Mouse (Mus musculus) CH12F3 (cell line): Measurements from ENCODE around the gene Ddhd1.

Experiments used
- in situ Hi-C: fragments of 300-500 bp; cut with MboI; formaldehyde crosslinking; loops from 2 replicates; pipeline ENCODE4 v1.14.3; 2020; ENCODE audit warnings: low sequenced_read_pairs

Gene Ddhd1

DNA sequence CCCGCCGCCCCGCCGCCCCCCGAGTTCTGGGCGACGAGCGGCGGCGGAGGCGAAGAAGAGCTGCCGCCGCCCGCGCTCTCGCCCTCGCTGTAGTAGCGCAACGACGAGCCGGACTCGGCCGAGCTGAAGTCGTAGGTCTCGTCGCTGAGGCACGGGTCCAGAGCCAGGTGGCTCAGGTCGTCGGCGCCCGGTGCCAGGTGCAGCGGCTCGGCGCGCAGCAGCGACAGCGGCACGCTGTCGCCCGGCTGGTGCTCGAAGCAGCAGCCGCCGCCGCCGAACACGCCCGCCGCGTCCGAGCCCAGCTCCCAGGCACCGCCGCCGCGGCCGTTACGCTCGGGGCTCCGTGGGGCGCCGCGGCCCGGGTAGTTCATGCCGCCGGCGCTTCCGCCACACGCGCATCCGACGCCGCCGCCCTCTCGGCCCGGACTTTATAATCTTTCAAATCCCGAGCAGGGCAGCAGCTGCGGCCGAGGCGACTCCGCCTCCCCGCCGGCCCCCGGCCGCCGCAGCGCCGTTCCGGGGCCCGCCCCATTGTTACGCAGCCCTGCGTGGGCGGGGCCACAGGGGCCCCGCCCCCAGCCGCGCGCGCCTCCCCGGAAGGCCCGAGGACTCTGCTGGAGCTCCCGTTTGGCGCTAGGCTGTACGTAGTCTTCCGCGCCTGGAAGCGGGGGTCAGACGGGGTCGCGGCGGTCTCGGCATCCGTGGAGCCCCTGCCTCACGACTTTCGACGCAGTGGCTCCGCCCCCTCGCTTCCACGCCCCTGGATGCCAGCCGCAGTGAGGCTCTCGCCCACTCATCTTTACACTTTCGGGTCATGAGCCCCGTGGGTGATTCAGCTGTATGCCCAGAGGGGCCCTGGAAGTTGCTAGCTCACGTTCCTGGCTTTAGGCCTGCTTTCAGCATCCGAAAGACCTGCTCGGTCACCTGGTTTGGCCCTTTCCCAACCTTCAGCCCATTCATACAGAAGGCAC is at the start of gene Ddhd1:
Gene Ddhd1, minus strand, starts transcription at position 503 of the 971 bp plus-strand sequence.
- in situ Hi-C loops, result no loop called here

GRCm38 (mm10) chr14:45707176-45707910 is 49.4 kb upstream of the Ddhd1 start:
- in situ Hi-C loops, result no loop called here

DNA sequence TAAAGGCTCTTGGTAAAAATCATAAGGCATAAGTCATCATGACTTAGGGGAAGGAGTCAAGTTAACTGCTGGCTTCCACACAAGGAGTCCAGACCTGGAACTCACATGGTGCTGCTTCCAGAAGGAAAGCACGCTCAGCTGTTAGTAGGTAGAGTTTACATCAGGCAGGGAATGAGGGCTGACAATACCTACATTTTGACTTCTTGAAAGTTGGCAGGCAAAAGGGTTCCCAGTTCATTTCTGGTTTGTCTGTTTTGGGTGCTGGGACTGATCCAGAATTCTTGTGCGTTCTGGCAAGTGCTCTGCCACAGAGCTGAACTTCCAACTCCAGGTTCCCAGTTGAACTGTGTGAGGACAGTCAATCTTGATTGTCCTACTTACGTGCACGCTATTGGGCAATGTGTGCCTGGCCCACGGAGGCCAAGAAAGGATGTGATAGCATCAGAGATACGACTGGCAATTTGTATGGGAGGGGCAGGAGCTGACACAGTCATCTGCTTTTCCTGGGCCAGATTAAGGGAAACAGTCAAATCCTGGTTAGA is 42.2 kb upstream of the Ddhd1 start:
- in situ Hi-C loops, result no loop called here

DNA sequence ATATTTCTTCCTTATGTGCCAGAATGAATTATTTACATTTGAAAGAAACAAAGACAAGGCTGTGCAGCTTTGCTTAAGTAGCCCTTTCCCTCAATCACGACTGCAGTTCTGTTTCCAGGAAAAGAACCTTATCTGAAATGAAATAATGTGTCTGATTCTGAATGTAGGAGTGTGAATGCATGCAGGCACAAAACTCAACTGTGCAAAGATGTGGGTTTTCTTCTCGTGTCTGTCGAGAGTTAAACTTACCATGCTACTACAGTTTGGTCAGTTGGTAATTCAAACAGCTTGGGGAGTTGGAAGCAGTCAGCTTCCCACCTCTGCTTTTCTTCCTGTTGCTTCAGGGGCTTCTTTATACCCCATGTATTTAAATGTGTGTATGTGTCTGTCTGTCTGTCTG is 40.9 kb upstream of the Ddhd1 start:
- in situ Hi-C loops, result no loop called here

DNA sequence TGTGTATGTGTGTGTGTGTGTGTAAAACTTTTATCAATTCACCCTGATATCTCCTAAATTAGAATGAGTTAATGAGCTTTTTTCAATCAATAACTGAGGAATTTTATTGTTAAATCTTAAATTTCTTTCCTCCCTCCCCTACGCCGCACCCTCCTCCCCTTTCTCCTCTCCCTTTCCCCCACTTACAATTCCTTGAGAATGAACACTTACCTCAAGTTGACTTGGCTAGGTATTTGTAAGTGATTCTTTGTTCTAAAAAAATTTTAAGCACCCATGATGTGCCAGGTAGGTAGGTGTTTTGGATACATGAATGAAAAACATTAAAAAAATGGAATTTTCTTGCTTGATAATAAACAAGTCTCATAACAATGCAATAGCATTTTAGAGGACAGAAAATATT is 38.2 kb upstream of the Ddhd1 start:
- in situ Hi-C loops, result no loop called here

DNA sequence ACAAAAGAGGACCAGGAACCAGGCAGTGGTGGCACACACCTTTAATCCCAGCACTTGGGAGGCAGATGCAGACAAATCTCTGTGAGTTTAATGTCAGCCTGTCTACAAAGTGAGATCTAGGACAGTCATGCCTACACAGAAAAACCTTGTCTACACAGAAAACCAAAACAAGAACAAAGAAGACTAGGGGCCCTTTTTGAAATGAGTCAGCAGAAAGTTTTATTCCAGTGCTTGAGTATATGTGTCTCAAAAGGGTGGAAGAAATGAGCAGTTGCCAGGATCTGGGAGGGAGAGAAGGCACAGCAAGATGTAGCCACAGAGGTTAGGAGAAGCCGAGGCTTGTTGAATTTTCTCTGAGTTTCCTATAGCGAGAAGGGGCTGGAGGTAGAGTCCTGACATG is 35.9 kb upstream of the Ddhd1 start:
- in situ Hi-C loops, result no loop called here

DNA sequence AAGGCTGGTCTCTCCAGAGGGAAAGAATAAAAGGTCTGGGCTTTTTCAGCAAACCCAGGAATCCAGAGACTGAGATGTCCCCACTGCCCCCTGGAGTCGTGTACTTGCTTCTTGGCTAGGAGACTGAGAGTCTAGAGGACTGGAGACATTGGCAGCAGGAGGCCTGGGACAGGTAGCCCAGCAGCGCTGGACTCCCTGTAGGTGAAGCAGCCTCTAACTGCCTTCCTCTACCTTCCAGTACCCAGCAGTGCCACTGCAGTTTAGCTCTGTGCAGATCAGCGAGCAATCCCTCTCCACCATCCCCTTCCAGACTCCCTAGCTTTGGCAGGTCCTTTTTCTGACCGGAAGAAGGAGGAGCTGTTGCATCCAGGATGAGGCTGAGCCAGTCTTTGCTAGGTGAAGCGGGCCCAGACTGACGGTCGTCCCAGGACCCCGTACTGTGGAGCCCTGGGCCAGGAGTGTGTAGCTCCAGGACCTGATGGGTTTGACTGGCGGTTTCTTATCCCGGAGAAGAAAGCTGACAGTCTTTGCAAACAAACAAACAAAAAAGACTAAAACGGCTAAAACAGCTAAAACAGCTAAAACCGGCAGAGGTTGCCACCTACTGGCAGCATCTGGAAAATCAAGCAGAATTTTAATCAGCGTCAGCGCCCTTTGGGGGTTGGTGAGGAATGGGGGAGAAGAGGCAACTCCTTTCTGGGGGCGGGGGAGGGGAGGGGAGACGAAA is 32.7 kb upstream of the Ddhd1 start:
- in situ Hi-C loops, result no loop called here

- in situ Hi-C loops, result no loop called here
Measured at GRCm38 (mm10) chr14:45685313-45685712, 27.4 kb upstream of the Ddhd1 start.

- in situ Hi-C loops, result no loop called here
Measured at GRCm38 (mm10) chr14:45676722-45677121, 18.8 kb upstream of the Ddhd1 start.

- in situ Hi-C loops, result no loop called here
Measured at GRCm38 (mm10) chr14:45668325-45668724, 10.4 kb upstream of the Ddhd1 start.

DNA sequence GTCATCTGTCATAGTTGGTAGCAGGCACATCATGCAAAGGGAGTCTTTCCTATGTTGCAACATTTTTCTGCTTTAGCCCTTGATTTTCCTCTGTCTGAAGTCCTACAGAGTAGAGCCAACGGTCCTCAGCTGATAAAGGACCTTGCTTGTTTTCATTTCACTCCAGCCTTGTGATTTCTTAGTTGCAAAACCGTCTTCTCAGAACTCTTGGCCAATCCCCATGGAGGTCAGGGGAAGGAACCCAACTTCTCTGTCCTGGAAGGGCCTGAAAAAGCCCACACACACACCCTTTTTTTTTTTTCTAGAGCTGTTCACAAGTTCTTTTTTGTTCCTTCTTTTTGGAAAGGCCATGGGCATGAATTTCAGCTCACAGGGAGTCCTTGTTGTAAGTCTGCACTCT is 9.3 kb upstream of the Ddhd1 start:
- in situ Hi-C loops, result no loop called here

DNA sequence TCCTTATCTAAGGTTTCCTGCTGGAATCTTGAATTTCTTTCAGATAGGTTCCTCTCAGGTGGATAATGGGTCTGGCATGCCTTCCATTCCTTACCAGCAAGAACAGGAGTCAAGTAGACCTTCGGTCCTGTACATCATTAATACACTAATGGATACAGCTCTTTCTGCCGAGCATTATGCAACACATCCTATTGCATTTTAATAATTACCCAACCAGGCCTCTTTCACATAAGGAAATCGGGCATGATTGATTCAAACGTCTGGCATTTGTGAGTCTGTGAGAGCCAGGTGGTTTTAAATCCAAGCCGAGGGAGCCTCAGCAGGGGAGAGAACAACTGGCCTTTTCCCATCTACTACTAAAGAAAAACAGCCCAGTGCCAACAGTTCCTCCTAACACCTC is 3.6 kb upstream of the Ddhd1 start:
- in situ Hi-C loops, result no loop called here

- in situ Hi-C loops, result no loop called here
Measured at GRCm38 (mm10) chr14:45660315-45660714, 2.4 kb upstream of the Ddhd1 start.

GRCm38 (mm10) chr14:45656831-45657640 is 907 bp downstream of the Ddhd1 start:
- in situ Hi-C loops, result no loop called here

GRCm38 (mm10) chr14:45654876-45655416 is 3.0 kb downstream of the Ddhd1 start:
- in situ Hi-C loops, result no loop called here

GRCm38 (mm10) chr14:45653756-45654155 is 4.2 kb downstream of the Ddhd1 start:
- in situ Hi-C loops, result no loop called here

DNA sequence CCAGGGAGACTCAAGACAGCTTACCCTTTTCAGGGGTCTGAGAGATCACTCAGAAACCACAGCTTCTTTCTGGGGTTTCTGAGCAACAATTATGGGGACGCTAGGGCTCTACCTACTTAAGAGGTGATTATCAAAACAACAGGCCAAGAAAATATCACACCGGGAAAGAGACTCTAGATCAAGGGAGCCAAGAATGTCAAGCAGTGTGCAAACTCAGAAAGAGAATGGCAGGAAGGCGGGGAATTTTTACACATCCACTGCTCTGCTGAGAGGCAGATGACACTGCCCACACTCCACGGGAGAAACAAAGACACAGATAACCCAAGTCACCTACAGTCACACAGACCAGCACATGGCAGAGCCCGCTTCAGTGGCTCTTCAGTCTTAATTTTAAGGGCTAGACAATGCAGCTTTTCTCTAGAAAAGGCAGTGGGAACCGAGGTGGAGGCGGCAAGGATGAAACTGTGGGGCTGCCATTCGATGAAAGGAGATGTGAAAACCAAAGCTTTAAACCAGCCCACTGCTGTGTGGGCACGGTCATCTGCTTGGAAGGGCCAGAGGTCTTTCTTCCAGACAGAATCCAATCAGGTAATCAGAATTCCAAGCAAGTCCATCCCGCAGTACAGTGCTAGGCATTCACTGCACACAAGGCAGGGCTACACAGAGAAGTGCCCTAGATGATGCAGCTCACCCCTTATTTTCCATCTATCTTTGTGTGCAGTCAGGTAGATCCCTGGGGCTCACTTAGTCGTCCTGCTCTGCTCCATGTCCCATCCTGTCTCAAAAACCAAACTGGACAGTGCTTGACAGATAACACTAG is 8.7 kb downstream of the Ddhd1 start:
- in situ Hi-C loops, result no loop called here

DNA sequence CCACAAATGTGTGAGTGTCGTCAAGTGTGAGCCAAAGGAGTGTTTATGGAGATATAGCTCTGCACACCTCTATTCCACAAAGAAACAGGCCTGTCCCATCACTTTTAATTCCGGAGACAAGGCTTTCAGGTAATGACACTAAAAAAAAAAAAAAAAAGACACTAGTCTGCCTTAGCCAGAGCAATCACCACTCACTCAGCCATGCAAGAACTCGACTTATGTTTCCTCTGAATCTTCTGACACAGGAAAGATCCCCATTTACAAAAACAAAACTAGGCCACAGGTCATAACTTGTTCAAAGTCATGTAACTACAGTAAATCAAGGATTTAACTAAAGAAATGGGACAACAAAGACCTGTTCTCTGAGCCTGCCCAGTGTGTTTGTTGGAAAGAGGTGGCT is 9.8 kb downstream of the Ddhd1 start:
- in situ Hi-C loops, result no loop called here

- in situ Hi-C loops, result no loop called here
Measured at GRCm38 (mm10) chr14:45647632-45648031, 10.3 kb downstream of the Ddhd1 start.
